Mouse (Mus musculus): ENCODE measurements at regions not wholly inside any gene's neighbourhood (a gene's known extent, or its start where the extent isn't known, plus 50 kb on each side); places are given as distances from the start of the nearest gene placed in this dataset.

GRCm38 (mm10) chr13:110865902-110866512, 388.8 kb upstream of the Actbl2 start:
- Histone ChIP-seq H3K27ac (ENCODE audit: control insufficient read depth, low read depth, low read length) (no peak overlapping the region), H3K9ac (ENCODE audit: control insufficient read depth, low read depth, low read length, poor library complexity, severe bottlenecking) (no peak overlapping the region), H3K4me3 (ENCODE audit: control insufficient read depth in 1 of 2, insufficient read depth in 1 of 2, low read depth in 2 of 2, low read length in 2 of 2) (no peak overlapping the region), H3K27me3 (ENCODE audit: control insufficient read depth in 1 of 2, insufficient read depth in 2 of 2, low read length in 2 of 2) (no peaks in the 10 kb centered on the region), H3K36me3 (ENCODE audit: control insufficient read depth in 1 of 2, insufficient read depth in 2 of 2, low read length in 2 of 2) (no peaks in the 10 kb centered on the region), H3K79me2 (ENCODE audit: control insufficient read depth, insufficient read depth, low read length, poor library complexity) (no peaks in the 10 kb centered on the region), H3K4me1 (ENCODE audit: control insufficient read depth in 1 of 2, insufficient read depth in 2 of 2, low read length in 2 of 2) (no peaks in the 10 kb centered on the region), H3K9me3 (replicated peaks; ENCODE audit: insufficient read depth, low read length) (no peaks in the 10 kb centered on the region; the same call in 1 of the 2 replicates)
- no peak for TF ChIP-seq USF2 (IDR thresholded peaks at IDR 0.05; ENCODE audit: borderline replicate concordance in 1 of 2, insufficient read depth in 1 of 2, low read depth in 1 of 2, low read length in 2 of 2)
- no peak for TF ChIP-seq GABPA (IDR thresholded peaks at IDR 0.05; ENCODE audit: low read depth, low read length)
- TF ChIP-seq POLR2AphosphoS2 (IDR thresholded peaks at IDR 0.05; ENCODE audit: low read length), result no peak
- TF ChIP-seq USF1 (IDR thresholded peaks at IDR 0.05; ENCODE audit: low read depth, low read length), result no peak
- TF ChIP-seq GATA1 (IDR thresholded peaks at IDR 0.05; ENCODE audit: low read depth, low read length), result no peak
- no peak for TF ChIP-seq BHLHE40 (IDR thresholded peaks at IDR 0.05; ENCODE audit: borderline replicate concordance, low read depth, low read length)
- DNase-seq (ENCODE audit: low read depth, low spot score), result no peak

- H3K36me3 ChIP-seq (ENCODE audit: control insufficient read depth in 1 of 2, insufficient read depth in 2 of 2, low read length in 2 of 2), result no peaks in the 10 kb centered on the region
- no peak overlapping the region for H3K9ac ChIP-seq (ENCODE audit: control insufficient read depth, low read depth, low read length, poor library complexity, severe bottlenecking)
- TF ChIP-seq USF1 (IDR thresholded peaks at IDR 0.05; ENCODE audit: low read depth, low read length), result no peak
- TF ChIP-seq MYB (IDR thresholded peaks at IDR 0.05; ENCODE audit: low read depth, low read length), result no peak
- TF ChIP-seq MAZ (IDR thresholded peaks at IDR 0.05; ENCODE audit: low read depth, low read length), result no peak
- TF ChIP-seq UBTF (IDR thresholded peaks at IDR 0.05; ENCODE audit: borderline replicate concordance, insufficient read depth, low read depth, low read length), result no peak
- TF ChIP-seq ELF1 (IDR thresholded peaks at IDR 0.05; ENCODE audit: low read depth, low read length), result no peak
- TF ChIP-seq MEF2A (IDR thresholded peaks at IDR 0.05; ENCODE audit: extremely low read depth, insufficient replicate concordance, low read depth, low read length, poor library complexity, severe bottlenecking), result no peak
- TF ChIP-seq ZMIZ1 (IDR thresholded peaks at IDR 0.05; ENCODE audit: low read depth, low read length), result no peak
- no peak for TF ChIP-seq MAFK (IDR thresholded peaks at IDR 0.05; ENCODE audit: borderline replicate concordance, low read depth, low read length)
- no peak for TF ChIP-seq CHD1 (IDR thresholded peaks at IDR 0.05; ENCODE audit: low read depth, low read length)
- H3K4me3 ChIP-seq (ENCODE audit: control insufficient read depth in 1 of 2, insufficient read depth in 1 of 2, low read depth in 2 of 2, low read length in 2 of 2), result no peak overlapping the region
- H3K27me3 ChIP-seq (ENCODE audit: control insufficient read depth in 1 of 2, insufficient read depth in 2 of 2, low read length in 2 of 2), result no peaks in the 10 kb centered on the region
- H3K27ac ChIP-seq (ENCODE audit: control insufficient read depth, low read depth, low read length), result no peak overlapping the region
- H3K4me1 ChIP-seq (ENCODE audit: control insufficient read depth in 1 of 2, insufficient read depth in 2 of 2, low read length in 2 of 2), result no peaks in the 10 kb centered on the region
- no peaks in the 10 kb centered on the region; the same call in 1 of the 2 replicates for H3K9me3 ChIP-seq (replicated peaks; ENCODE audit: insufficient read depth, low read length)
- no peak for DNase-seq (ENCODE audit: low read depth, low spot score)
- H3K79me2 ChIP-seq (ENCODE audit: control insufficient read depth, insufficient read depth, low read length, poor library complexity), result no peaks in the 10 kb centered on the region
These were observed 388.1 kb upstream of the Actbl2 start for GRCm38 (mm10) chr13:110866713-110867112.
